Mouse (Mus musculus) hindbrain, embryonic 16.5 days (tissue): ENCODE data around the gene Adprhl2. TPM values are rescaled to one million over a fixed set of nuclear protein-coding genes. Genes with fewer than 3 reads are reported as not detected.

ENCODE experiments used
- ATAC-seq: fragments of 200-750 bp; cut with Nextera tagmentation; 2 replicates; pipeline ENCODE4 v1.8.0; 2017; ENCODE audit warnings: moderate TSS enrichment, moderate library complexity
- H3K27ac ChIP-seq: fragments of 300-500 bp; sonication (generic); 2 replicates; pipeline ENCODE4 v1.5.1; 2014; ENCODE audit warnings: low read depth, mild to moderate bottlenecking, control low read depth, low read length, moderate library complexity
- H3K27me3 ChIP-seq: fragments of 300-500 bp; sonication (generic); replicated peaks from 2 replicates; pipeline ENCODE4 v1.6.1; 2014; ENCODE audit warnings: low read length; ENCODE audit not compliant: control insufficient read depth, insufficient read depth
- H3K36me3 ChIP-seq: fragments of 300-500 bp; sonication (generic); 2 replicates; pipeline ENCODE4 v1.6.1; 2014; ENCODE audit warnings: mild to moderate bottlenecking, low read length, moderate library complexity, mixed read lengths; ENCODE audit not compliant: control insufficient read depth, insufficient read depth
- H3K4me1 ChIP-seq: fragments of 300-500 bp; sonication (generic); 2 replicates; pipeline ENCODE4 v1.6.1; 2014; ENCODE audit warnings: low read depth, low read length; ENCODE audit not compliant: control insufficient read depth, insufficient read depth
- H3K4me2 ChIP-seq: fragments of 300-500 bp; sonication (generic); 2 replicates; pipeline ENCODE4 v1.6.1; 2014; ENCODE audit warnings: mild to moderate bottlenecking, low read length, control low read depth, moderate library complexity
- H3K4me3 ChIP-seq: fragments of 300-500 bp; sonication (generic); 2 replicates; pipeline ENCODE4 v1.5.1; 2014; ENCODE audit warnings: mild to moderate bottlenecking, low read length, control low read depth, moderate library complexity
- H3K9ac ChIP-seq: fragments of 300-500 bp; sonication (generic); 2 replicates; pipeline ENCODE4 v1.6.1; 2014; ENCODE audit warnings: low read depth, mild to moderate bottlenecking, control low read depth, low read length, moderate library complexity
- H3K9me3 ChIP-seq: fragments of 300-500 bp; sonication (generic); 2 replicates; pipeline ENCODE4 v1.6.1; 2014; ENCODE audit warnings: mild to moderate bottlenecking, low read length, moderate library complexity; ENCODE audit not compliant: control insufficient read depth
- WGBS: fragments of 180-500 bp; shearing (Covaris S2); extraction: QIAGEN DNeasy Blood & Tissue Kit; methylation state at CpG from one replicate; pipeline ENCODE4 v1.1.7; 2014; 5-methylcytosine and 5-hydroxymethylcytosine counted together
- polyA plus RNA-seq: library from polyadenylated mRNA; unstranded; fragments of >200 nt; fragmentation: Nextera tagmentation; extraction: Ambion mirVana; gene quantifications from 2 replicates; pipeline ENCODE4 v1.2.1, GENCODE M21; 2015

Adprhl2 gene
- polyA plus RNA-seq, 1 experiment from 2014 or later = 84.1 TPM

DNA sequence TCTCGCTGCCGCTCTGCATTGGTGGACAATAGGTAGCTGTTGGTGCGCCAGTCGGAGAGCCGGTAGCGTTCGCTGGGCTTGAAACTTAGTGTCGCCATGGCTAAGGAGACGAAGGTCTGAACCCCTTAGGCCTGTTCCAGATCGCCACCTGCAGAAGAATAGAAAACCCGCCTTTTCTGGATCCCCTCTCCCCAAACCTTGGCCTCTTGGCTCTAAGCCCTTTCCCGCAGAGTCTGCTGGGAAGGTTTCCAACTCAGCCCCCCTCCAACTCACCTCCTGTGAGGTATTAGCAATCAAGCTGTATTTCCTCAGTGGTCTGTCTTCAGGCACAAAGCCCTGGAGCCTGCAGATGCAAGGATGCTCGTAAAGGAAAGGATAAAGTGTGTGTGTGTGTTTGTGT is 3.4 kb upstream of the Adprhl2 start:
- peak overlapping the region; percentile 33 for H3K9ac ChIP-seq

DNA sequence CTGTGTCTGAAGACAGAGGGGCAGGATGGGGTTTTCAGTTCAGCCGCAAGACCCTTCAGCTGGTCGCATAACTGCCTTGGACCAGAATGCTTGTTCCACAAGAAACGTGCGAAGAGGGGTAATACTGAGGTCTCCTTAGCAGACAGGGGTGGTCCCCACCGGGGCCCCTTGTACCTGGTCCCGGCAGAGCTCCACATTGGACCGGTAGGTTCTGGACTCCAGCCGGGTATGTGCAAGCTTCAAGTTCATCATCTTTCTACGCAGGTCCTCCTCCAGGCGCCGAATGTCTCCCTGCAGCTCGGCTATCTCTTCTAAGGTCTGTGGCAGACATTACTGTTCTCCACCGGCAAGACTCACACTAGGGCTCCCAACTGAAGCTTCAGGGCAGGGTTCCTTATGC is 1.1 kb upstream of the Adprhl2 start:
- Histone ChIP-seq H3K27ac (no peak overlapping the region), H3K36me3 (peaks cover 6% of the 10 kb centered on the region), H3K9ac (no peak overlapping the region), H3K4me3 (no peak overlapping the region), H3K9me3 (no peaks in the 10 kb centered on the region), H3K4me1 (peaks cover 22% of the 10 kb centered on the region), H3K4me2 (no peak overlapping the region), H3K27me3 (peaks cover 6% of the 10 kb centered on the region; the same call in 1 of the 2 replicates)
- no peak for ATAC-seq
- 93% methylated on average over 13 of the region's 13 CpGs for WGBS

More for the DNA sequence above, 3.4 kb upstream of the Adprhl2 start:
- no peaks in the 10 kb centered on the region for H3K9me3 ChIP-seq
- H3K4me2 ChIP-seq = peak overlapping the region; percentile 46
- H3K27me3 ChIP-seq = peaks cover 6% of the 10 kb centered on the region; the same call in 1 of the 2 replicates
- no peaks in the 10 kb centered on the region for H3K36me3 ChIP-seq
- peaks cover 22% of the 10 kb centered on the region for H3K4me1 ChIP-seq
- H3K4me3 ChIP-seq = no peak overlapping the region
- ATAC-seq = no peak
- 20% methylated on average over 13 of the region's 13 CpGs for WGBS
- no peak overlapping the region for H3K27ac ChIP-seq

DNA sequence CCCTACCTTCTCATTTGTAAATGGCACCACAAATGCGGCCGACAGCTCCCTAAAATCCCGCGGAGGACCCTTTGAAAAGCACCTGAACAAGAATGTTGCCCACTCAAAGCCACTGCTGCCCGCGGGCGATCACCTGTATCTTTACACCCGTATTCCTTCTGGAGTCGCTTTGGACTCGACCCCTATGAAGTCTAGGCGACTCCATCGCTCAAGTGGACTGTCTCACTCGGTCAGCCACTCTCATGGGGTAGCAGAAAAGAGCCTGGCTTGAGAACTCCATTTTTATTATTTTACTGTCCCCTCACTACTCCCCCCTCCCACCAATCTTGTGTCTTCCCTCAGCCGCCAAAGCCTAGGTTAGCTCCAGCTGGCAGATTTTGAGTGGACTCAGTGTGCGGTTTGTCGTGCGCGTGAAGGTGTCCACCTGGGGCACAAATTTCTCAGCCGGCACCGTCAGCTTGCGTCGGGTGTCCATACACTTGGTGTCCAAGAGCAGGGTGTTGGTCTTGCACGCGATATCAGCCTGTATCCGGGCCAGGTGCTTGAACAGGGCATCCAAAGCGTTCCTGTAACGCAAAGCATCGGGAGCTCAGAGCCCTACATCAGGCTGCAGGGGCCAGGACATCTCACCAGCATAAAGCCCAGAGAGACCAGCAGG is 480 bp upstream of the Adprhl2 start:
- 52% methylated on average over 28 of the region's 28 CpGs for WGBS
- H3K9ac ChIP-seq = peak overlapping the region; percentile 47; the same call in 1 of the 2 replicates
- H3K9me3 ChIP-seq = no peaks in the 10 kb centered on the region
- peaks cover 22% of the 10 kb centered on the region for H3K4me1 ChIP-seq
- ATAC-seq = peak; percentile 41; the same call in 1 of the 2 replicates
- no peak overlapping the region for H3K27ac ChIP-seq
- H3K4me3 ChIP-seq = peak overlapping the region; percentile 53
- H3K36me3 ChIP-seq = peaks cover 9% of the 10 kb centered on the region
- H3K4me2 ChIP-seq = peak overlapping the region; percentile 61
- H3K27me3 ChIP-seq = peaks cover 6% of the 10 kb centered on the region; the same call in 1 of the 2 replicates

DNA sequence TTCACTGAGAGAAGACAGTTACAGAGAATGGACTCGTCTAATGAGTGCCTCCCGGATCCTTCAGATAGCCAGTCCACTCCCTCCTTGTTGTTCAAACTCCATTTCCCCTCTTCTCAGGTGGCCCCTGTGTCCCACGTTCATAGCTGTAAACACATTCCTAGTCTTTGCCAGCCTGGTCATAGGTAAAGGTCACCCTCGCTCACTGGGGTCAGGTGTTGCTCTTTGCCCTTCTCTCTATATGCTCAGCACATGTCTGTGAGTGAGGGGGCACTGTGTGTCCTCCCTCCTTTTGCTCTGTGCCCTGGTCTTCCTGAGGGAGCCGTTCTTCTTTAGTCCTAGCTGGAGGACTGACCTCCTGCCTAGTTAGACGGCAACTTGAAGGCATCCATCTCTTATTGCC is 1.7 kb downstream of the Adprhl2 start:
- peaks cover 22% of the 10 kb centered on the region for H3K36me3 ChIP-seq
- no peaks in the 10 kb centered on the region for H3K9me3 ChIP-seq
- peaks cover 14% of the 10 kb centered on the region for H3K4me1 ChIP-seq
- peaks cover 6% of the 10 kb centered on the region; the same call in 1 of the 2 replicates for H3K27me3 ChIP-seq
- ATAC-seq = no peak
- no peak overlapping the region for H3K9ac ChIP-seq
- H3K4me3 ChIP-seq = no peak overlapping the region
- H3K27ac ChIP-seq = no peak overlapping the region
- 93% methylated on average over 6 of the region's 6 CpGs for WGBS
- no peak overlapping the region for H3K4me2 ChIP-seq

DNA sequence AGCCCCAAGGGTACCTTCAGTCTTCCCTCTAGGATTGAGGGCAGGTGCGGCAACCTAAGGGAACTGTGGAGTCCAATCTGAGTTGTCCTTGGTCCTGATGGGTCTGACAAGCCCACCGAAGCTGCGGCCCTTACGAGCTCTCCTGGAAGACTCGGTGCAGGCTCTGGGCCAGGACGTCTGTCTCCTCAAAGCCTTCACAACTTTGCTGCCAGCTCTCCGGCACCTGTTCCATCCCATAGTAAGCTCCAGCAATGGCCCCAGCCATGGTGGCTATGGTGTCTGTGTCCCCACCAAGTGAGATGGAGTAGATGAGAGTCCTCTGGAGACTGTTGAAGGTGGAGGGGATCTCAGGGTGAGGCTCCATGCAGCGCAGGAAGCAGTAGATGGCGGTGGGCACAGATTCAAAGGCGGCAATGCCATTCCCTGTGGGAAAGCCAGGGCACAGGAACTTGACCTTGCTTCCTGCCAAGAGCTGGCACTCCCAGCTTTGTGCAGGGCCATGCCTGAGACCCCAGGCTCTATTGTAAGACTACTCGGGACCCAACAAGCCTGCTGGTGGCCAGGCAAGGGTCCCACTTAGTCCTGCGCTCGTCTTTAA is 5.0 kb downstream of the Adprhl2 start:
- Histone ChIP-seq H3K9me3 (no peaks in the 10 kb centered on the region), H3K9ac (no peak overlapping the region), H3K27ac (no peak overlapping the region), H3K4me2 (no peak overlapping the region), H3K4me1 (peaks cover 9% of the 10 kb centered on the region), H3K27me3 (no peaks in the 10 kb centered on the region), H3K36me3 (peaks cover 22% of the 10 kb centered on the region), H3K4me3 (no peak overlapping the region)
- WGBS = 92% methylated on average over 13 of the region's 13 CpGs
- no peak for ATAC-seq

DNA sequence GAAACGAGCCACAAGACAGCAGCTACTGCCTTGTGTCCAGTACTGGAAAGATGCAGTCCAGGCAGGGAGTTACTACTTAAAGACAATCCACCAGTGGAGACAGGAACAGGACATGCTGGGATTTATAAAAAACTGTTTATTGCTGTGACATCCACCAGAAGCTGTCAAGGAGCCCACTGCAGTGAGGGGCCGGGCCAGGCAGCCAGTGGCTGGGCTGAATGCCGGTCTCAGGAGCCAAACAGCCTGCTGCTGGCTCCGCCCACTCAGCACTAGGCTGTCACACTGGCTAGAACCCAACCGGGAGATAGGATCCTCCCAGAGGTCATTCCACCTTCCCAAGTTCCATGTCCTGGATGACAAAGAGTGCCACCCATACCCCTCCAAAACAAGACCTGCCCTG is 5.6 kb downstream of the Adprhl2 start:
- peaks cover 9% of the 10 kb centered on the region for H3K4me1 ChIP-seq
- peaks cover 22% of the 10 kb centered on the region for H3K36me3 ChIP-seq
- 39% methylated on average over 5 of the region's 5 CpGs for WGBS
- H3K9me3 ChIP-seq = no peaks in the 10 kb centered on the region
- no peak overlapping the region for H3K4me2 ChIP-seq
- H3K27ac ChIP-seq = no peak overlapping the region
- H3K27me3 ChIP-seq = no peaks in the 10 kb centered on the region
- no peak overlapping the region for H3K4me3 ChIP-seq
- ATAC-seq = no peak
- no peak overlapping the region; the same call in 1 of the 2 replicates for H3K9ac ChIP-seq

DNA sequence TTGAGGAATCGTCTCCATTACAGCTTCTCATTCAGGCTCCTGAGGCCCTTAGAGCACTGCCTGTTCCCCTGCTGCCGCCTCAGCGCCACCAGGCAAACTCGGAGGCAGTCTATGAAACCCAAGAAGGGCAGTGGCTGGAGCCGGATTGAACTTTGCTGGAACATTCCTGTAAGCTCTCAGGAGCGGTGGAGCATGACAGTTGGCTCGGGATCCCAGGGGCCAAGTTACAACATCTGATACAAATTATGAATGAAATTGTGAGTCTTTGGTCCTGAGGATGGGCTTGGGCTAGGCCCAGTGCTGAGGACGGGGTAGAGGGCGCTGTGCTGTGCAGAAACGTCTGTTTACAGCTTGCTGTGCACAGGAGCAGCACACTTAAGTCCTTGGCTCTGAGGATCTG is 7.1 kb downstream of the Adprhl2 start:
- WGBS = 56% methylated on average over 10 of the region's 10 CpGs
- Histone ChIP-seq H3K27ac (no peak overlapping the region), H3K4me1 (no peaks in the 10 kb centered on the region; the same call in 1 of the 2 replicates), H3K36me3 (peaks cover 22% of the 10 kb centered on the region), H3K9me3 (no peaks in the 10 kb centered on the region), H3K4me3 (no peak overlapping the region), H3K9ac (no peak overlapping the region), H3K4me2 (no peak overlapping the region), H3K27me3 (no peaks in the 10 kb centered on the region)
- ATAC-seq = no peak

GRCm38 (mm10) chr4:126313202-126313601 is 8.3 kb downstream of the Adprhl2 start:
- Histone ChIP-seq H3K27ac (no peak overlapping the region), H3K4me3 (no peak overlapping the region), H3K27me3 (no peaks in the 10 kb centered on the region), H3K4me1 (no peaks in the 10 kb centered on the region; the same call in 1 of the 2 replicates), H3K4me2 (no peak overlapping the region), H3K36me3 (peaks cover 21% of the 10 kb centered on the region), H3K9ac (no peak overlapping the region), H3K9me3 (no peaks in the 10 kb centered on the region)
- ATAC-seq = no peak
- 39% methylated on average over 5 of the region's 5 CpGs for WGBS

DNA sequence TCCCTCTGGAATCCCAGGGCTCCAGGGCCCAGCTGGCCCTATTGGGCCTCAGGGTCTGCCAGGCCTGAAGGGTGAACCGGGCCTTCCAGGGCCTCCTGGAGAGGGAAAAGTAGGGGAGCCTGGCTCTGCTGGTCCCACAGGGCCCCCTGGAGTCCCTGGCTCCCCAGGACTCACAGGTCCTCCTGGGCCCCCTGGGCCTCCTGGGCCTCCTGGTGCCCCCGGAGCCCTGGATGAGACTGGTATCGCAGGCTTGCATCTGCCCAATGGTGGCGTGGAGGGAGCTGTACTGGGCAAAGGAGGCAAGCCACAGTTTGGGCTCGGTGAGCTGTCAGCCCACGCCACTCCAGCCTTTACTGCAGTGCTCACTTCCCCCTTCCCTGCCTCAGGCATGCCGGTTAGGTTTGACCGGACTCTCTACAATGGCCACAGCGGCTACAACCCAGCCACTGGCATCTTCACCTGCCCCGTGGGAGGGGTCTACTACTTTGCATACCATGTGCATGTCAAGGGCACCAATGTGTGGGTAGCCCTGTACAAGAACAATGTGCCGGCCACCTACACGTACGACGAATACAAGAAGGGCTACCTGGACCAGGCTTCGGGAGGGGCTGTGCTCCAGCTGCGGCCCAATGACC is 9.8 kb downstream of the Adprhl2 start:
- 87% methylated on average over 16 of the region's 16 CpGs for WGBS
- Histone ChIP-seq H3K27me3 (no peaks in the 10 kb centered on the region), H3K4me2 (no peak overlapping the region), H3K36me3 (peaks cover 11% of the 10 kb centered on the region), H3K27ac (no peak overlapping the region), H3K4me1 (no peaks in the 10 kb centered on the region; the same call in 1 of the 2 replicates), H3K9me3 (no peaks in the 10 kb centered on the region), H3K4me3 (no peak overlapping the region), H3K9ac (no peak overlapping the region)
- ATAC-seq = no peak
